Mouse (Mus musculus) testis, adult 2 months (tissue): ENCODE results near the gene Tmem199.
A peak's percentile ranks its signal among the peaks of the same experiment; 100 is the strongest.

ENCODE experiments used
- CTCF ChIP-seq: fragments of 200-500 bp; IDR thresholded peaks from 2 replicates; pipeline ENCODE4 v1.5.1; 2012; ENCODE audit warnings: low read depth, mild to moderate bottlenecking, inconsistent platforms, low read length, moderate library complexity; ENCODE audit not compliant: control insufficient read depth, insufficient read depth, insufficient replicate concordance
- POLR2A ChIP-seq: fragments of 200-500 bp; IDR thresholded peaks from 2 replicates; pipeline ENCODE4 v1.6.1; 2012; ENCODE audit warnings: low read depth, mild to moderate bottlenecking, inconsistent platforms, low read length, moderate library complexity; ENCODE audit not compliant: control insufficient read depth

- TF ChIP-seq CTCF (no peak), POLR2A (peak; percentile 96)
Observed at GRCm38 (mm10) chr11:78512025-78512957, at the start of gene Tmem199, which contains the start of gene Poldip2.
